Mouse (Mus musculus): ENCODE results near the gene Angptl2. TPM values are rescaled to one million over a fixed set of nuclear protein-coding genes. Genes with fewer than 3 reads are reported as not detected.
A peak's percentile ranks its signal among the peaks of the same experiment; 100 is the strongest.

Angptl2 gene
- polyA plus RNA-seq (2016; fragmentation: Nextera tagmentation; extraction: Ambion mirVana): 24.3 and 25.1 TPM in 2 replicates

DNA sequence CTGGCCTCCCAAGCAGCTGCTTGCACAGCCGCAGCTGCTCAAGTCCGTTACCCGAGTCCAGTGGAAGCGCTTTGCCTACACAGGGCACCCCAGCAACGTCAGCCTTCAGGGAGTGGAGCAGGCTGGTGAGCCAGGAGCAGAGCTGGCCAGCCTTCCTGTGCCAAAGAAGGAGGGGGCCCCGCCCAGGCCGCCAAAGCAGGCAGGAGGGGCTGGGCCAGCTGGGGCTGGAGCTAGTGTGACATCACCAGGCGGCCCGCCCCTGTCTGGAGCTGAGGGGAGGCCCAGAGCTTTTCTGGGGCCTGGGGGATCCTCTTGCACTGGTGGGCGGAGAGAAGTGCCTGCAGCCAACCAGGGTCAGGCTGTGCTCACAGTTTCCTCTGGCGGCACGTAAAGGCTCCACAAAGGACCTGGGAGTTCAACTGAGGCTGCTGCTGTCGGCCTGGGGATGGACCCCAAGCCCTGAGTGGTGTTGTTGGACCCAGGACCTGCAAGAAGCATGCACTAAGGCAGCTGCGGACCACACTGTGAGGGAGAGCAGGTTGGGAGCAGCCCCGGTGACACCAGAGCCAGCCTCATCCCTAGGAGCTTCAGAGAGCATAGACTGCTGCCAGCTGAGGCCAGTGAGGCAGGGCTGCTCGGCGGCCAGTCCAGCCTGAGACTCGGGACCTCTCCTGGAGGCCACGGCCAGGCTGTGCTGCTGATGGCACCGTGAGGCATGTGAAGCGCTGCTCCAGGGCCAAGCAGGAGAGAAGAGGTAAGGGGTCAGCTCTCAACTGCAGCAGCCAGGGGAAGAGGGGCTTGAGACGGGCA is at the start of gene Angptl2:
Gene Angptl2 (plus strand): TSS at position 370 of the 810 bp plus-strand sequence.
- under 1% methylated on average over 22 of the region's 22 CpGs for WGBS
- H3K4me1 ChIP-seq: peaks cover 61% of the 10 kb centered on the region

GRCm38 (mm10) chr2:33167060-33167459 is 48.8 kb upstream of the Angptl2 start:
- Histone ChIP-seq H3K4me3 (no peak overlapping the region), H3K27ac (no peak overlapping the region), H3K36me3 (replicated peaks) (peaks cover 4% of the 10 kb centered on the region; the same call in 1 of the 2 replicates), H3K4me1 (peaks cover 41% of the 10 kb centered on the region), H3K27me3 (ENCODE audit: poor library complexity, severe bottlenecking) (peaks cover 15% of the 10 kb centered on the region; the same call in 1 of the 2 replicates), H3K9me3 (no peaks in the 10 kb centered on the region)
- WGBS: 96% methylated on average over 3 of the region's 3 CpGs
- DNase-seq (ENCODE audit: extremely low spot score, low spot score): no peak

More for the DNA sequence above, at the start of gene Angptl2:
- Histone ChIP-seq H3K27ac (peak within 1 kb of the TSS; percentile 96), H3K9me3 (no peaks in the 10 kb centered on the region), H3K4me3 (peak within 1 kb of the TSS; percentile 72), H3K36me3 (replicated peaks) (peaks cover 18% of the 10 kb centered on the region), H3K27me3 (ENCODE audit: poor library complexity, severe bottlenecking) (no peaks in the 10 kb centered on the region)
- peak; percentile 94 for DNase-seq (ENCODE audit: extremely low spot score, low spot score)

- peaks cover 40% of the 10 kb centered on the region for H3K4me1 ChIP-seq
- peaks cover 4% of the 10 kb centered on the region; the same call in 1 of the 2 replicates for H3K36me3 ChIP-seq (replicated peaks)
- no peaks in the 10 kb centered on the region for H3K9me3 ChIP-seq
- H3K27me3 ChIP-seq (ENCODE audit: poor library complexity, severe bottlenecking): peaks cover 26% of the 10 kb centered on the region
- no peak overlapping the region for H3K4me3 ChIP-seq
- DNase-seq (ENCODE audit: extremely low spot score, low spot score): no peak
- WGBS: 79% methylated on average over 6 of the region's 6 CpGs
- H3K27ac ChIP-seq: peak overlapping the region; percentile 21; the same call in 1 of the 2 replicates
Measured at GRCm38 (mm10) chr2:33169445-33169844, 46.4 kb upstream of the Angptl2 start.

GRCm38 (mm10) chr2:33170777-33171565 is 44.9 kb upstream of the Angptl2 start:
- Histone ChIP-seq H3K36me3 (replicated peaks) (peaks cover 4% of the 10 kb centered on the region; the same call in 1 of the 2 replicates), H3K4me3 (no peak overlapping the region), H3K27me3 (ENCODE audit: poor library complexity, severe bottlenecking) (peaks cover 26% of the 10 kb centered on the region), H3K27ac (peak overlapping the region; percentile 68), H3K4me1 (peaks cover 26% of the 10 kb centered on the region), H3K9me3 (no peaks in the 10 kb centered on the region)
- peak; percentile 28 for DNase-seq (ENCODE audit: extremely low spot score, low spot score)
- WGBS: 59% methylated on average over 10 of the region's 10 CpGs

DNA sequence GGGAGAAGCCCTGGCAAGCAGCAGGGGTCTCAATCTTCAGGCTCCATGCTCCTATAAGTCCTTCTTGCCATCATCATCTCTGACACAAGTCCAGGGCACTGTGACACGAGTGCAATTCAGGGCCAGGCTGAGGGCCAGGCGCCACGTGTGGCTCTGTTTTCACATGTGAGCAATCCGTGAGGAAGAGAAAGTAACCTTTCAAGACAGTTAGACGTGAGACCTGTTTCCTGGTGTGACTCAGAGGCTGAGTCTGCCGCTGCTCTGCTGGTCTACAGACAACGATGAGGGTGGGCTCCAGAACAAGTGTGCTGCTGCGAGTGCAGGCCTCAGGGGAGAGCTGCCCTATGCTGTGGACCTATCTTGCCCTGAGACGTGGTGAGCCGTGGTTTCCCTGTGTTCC is 42.7 kb upstream of the Angptl2 start:
- WGBS: 87% methylated on average over 10 of the region's 10 CpGs
- H3K4me1 ChIP-seq: peaks cover 31% of the 10 kb centered on the region
- no peaks in the 10 kb centered on the region for H3K9me3 ChIP-seq
- peaks cover 25% of the 10 kb centered on the region for H3K27me3 ChIP-seq (ENCODE audit: poor library complexity, severe bottlenecking)
- H3K27ac ChIP-seq: no peak overlapping the region
- H3K36me3 ChIP-seq (replicated peaks): no peaks in the 10 kb centered on the region; the same call in 1 of the 2 replicates
- DNase-seq (ENCODE audit: extremely low spot score, low spot score): no peak
- no peak overlapping the region for H3K4me3 ChIP-seq

DNA sequence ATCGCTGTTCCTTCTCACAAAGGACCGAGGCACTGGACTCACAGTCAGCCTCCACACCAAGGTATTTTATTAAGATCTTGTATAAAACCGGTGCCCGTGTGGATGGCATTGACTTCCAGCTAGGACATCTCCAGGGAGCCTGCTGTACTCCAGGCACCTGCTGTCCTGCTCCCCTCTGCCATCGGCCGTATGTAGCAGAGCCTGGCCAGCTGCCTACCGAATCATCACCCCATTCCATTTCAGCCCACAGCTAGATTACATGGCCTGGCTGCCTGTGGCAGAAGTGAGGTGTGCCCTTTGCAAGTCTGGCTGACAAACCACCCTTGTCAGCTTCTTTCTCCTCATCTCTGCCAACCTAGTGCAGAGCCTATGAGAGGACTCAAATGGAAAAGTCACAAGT is 42.2 kb upstream of the Angptl2 start:
- WGBS: 94% methylated on average over 7 of the region's 7 CpGs
- Histone ChIP-seq H3K9me3 (no peaks in the 10 kb centered on the region), H3K4me3 (no peak overlapping the region), H3K27me3 (ENCODE audit: poor library complexity, severe bottlenecking) (peaks cover 22% of the 10 kb centered on the region), H3K4me1 (peaks cover 37% of the 10 kb centered on the region), H3K36me3 (replicated peaks) (no peaks in the 10 kb centered on the region), H3K27ac (no peak overlapping the region)
- DNase-seq (ENCODE audit: extremely low spot score, low spot score): no peak

GRCm38 (mm10) chr2:33176516-33176915 is 39.4 kb upstream of the Angptl2 start:
- Histone ChIP-seq H3K27ac (no peak overlapping the region), H3K4me3 (no peak overlapping the region), H3K36me3 (replicated peaks) (no peaks in the 10 kb centered on the region), H3K4me1 (peaks cover 38% of the 10 kb centered on the region), H3K9me3 (no peaks in the 10 kb centered on the region), H3K27me3 (ENCODE audit: poor library complexity, severe bottlenecking) (peaks cover 20% of the 10 kb centered on the region)
- WGBS: 67% methylated on average over 7 of the region's 7 CpGs
- no peak for DNase-seq (ENCODE audit: extremely low spot score, low spot score)

DNA sequence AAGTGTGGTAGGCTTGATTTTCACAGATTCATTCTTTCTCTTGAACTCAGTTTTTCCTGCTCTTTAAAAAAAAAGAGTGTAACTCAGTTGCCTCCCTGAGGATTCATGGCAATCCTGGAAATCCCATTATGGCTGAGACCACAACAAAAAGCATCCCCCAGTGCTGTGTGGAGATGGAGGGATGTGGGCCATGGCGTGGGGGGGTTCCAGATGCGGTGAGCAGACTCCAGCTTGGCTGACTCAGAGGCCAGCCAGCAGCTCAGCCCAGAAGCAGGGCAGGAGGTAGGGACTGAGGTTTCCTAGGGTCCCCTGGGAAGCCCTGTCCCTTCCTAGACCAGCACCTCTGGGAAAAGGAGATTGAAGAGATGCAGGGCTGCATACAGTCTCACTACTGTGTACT is 38.9 kb upstream of the Angptl2 start:
- no peak for DNase-seq (ENCODE audit: extremely low spot score, low spot score)
- H3K27ac ChIP-seq: peak overlapping the region; percentile 62; the same call in 1 of the 2 replicates

GRCm38 (mm10) chr2:33177443-33178242 is 38.2 kb upstream of the Angptl2 start:
- H3K27me3 ChIP-seq (ENCODE audit: poor library complexity, severe bottlenecking): peaks cover 12% of the 10 kb centered on the region
- peaks cover 35% of the 10 kb centered on the region for H3K4me1 ChIP-seq
- H3K4me3 ChIP-seq: no peak overlapping the region
- no peaks in the 10 kb centered on the region for H3K36me3 ChIP-seq (replicated peaks)
- no peak for DNase-seq (ENCODE audit: extremely low spot score, low spot score)
- WGBS: 89% methylated on average over 12 of the region's 12 CpGs
- no peaks in the 10 kb centered on the region for H3K9me3 ChIP-seq
- 0 out of 2 replicates have a peak overlapping the region, but pooled peaks have one; percentile 73 for H3K27ac ChIP-seq

More for the DNA sequence above, 38.9 kb upstream of the Angptl2 start:
- 70% methylated on average over 2 of the region's 2 CpGs for WGBS
- Histone ChIP-seq H3K4me1 (peaks cover 35% of the 10 kb centered on the region), H3K9me3 (no peaks in the 10 kb centered on the region), H3K27me3 (ENCODE audit: poor library complexity, severe bottlenecking) (peaks cover 18% of the 10 kb centered on the region), H3K4me3 (no peak overlapping the region), H3K36me3 (replicated peaks) (no peaks in the 10 kb centered on the region)

- Histone ChIP-seq H3K27me3 (ENCODE audit: poor library complexity, severe bottlenecking) (peaks cover 9% of the 10 kb centered on the region; the same call in 1 of the 2 replicates), H3K4me1 (peaks cover 35% of the 10 kb centered on the region), H3K27ac (peak overlapping the region; percentile 73), H3K9me3 (no peaks in the 10 kb centered on the region), H3K36me3 (replicated peaks) (no peaks in the 10 kb centered on the region), H3K4me3 (no peak overlapping the region)
- no peak for DNase-seq (ENCODE audit: extremely low spot score, low spot score)
- 76% methylated on average over 11 of the region's 11 CpGs for WGBS
Measured at GRCm38 (mm10) chr2:33178243-33178932, 37.5 kb upstream of the Angptl2 start.

GRCm38 (mm10) chr2:33179171-33179929 is 36.5 kb upstream of the Angptl2 start:
- Histone ChIP-seq H3K27ac (peak overlapping the region; percentile 73), H3K27me3 (ENCODE audit: poor library complexity, severe bottlenecking) (peaks cover 6% of the 10 kb centered on the region; the same call in 1 of the 2 replicates)

More at GRCm38 (mm10) chr2:33179171-33179929, 36.5 kb upstream of the Angptl2 start:
- DNase-seq (ENCODE audit: extremely low spot score, low spot score): no peak
- H3K9me3 ChIP-seq: no peaks in the 10 kb centered on the region
- H3K4me3 ChIP-seq: no peak overlapping the region
- WGBS: 62% methylated on average over 14 of the region's 14 CpGs
- H3K36me3 ChIP-seq (replicated peaks): no peaks in the 10 kb centered on the region
- peaks cover 35% of the 10 kb centered on the region for H3K4me1 ChIP-seq

Measured in forebrain, embryonic 10.5 days (tissue).